Mouse (Mus musculus): Measurements from ENCODE around the gene Cd160.

The Cd160 gene

DNA sequence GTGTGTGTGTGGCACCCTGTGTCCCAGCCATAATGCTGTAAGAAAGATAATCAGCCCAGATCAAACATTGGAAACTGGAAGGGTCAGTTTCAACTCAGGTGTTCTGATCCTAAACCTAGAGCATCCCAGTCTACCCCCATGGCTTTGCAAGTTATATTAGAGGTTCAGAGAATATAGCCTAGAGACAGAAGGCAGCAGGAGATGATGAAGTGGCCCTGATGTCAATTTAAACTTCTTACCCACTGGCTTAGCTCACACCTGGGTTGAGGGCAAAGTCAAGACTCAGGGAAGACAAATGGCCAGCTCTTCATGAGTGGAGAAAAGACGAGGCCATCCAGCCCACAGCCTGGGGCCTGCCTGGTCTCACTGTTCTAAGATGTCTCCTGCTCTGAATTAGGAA lies at the start of gene Cd160, which contains the start of gene Pdzk1:
Gene Cd160, minus strand, starts transcription at position 368 of the 400 bp plus-strand sequence.
Gene Pdzk1, plus strand, starts transcription at position 301 of the 400 bp plus-strand sequence.
- no peak for DNase-seq (ENCODE audit: low spot score in 2 of 2)

DNA sequence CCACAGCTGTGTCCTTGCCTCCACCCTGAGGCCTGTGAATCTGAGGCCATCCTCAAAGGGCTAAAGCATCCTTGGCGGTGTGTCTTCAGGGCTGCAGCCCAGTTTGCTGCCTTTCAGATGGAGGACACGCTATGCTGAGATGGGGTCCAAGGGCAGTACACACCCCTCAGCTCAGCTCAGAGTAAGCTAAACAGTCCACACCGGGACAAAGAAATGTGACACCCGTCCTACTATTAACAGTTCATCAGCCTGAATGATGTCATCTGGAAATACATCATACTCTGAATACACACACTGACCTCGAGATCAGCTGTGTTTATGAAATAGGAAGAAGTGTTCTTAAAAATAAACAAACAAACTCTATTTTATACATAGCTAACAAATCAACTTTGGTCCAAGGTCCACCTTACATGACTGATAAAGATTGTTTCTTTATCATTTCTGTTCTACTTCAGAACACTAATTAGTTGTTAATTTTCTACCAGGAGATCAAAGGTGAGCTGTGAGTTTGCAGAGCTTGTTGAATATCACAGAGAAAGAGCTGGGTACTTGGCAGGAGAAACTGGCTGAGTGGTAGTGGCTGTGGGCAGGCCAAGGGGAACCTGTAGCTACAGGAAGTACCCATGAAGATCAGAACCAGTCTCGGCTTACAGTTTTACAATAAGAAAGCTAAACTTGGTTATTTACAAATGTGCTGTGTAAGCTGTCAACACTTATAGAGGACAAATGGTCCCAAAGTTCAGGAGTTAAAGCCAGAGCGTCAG lies 45.8 kb upstream of the Cd160 start:
- DNase-seq (ENCODE audit: low spot score in 2 of 2), result no peak

DNA sequence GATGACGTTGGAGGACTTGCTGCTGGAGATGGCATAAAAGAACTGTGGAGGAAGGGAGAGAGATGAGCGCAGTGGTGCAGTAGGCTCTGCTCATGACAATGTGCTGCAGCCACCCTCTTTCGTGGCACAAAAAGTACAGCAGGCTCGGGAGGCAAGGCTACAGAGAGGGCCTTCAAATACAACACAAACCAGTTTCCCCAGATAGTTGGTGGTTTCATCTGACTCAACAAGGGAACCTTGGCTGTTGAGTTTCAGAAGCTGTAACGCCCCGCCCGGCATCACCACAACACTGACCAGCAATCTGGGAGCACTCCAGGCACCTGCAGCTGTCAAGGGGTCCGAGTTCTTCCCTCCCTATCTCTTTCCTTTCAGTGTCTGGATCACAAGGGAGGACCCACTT lies 43.4 kb upstream of the Cd160 start:
- DNase-seq (ENCODE audit: low spot score in 2 of 2), result no peak

DNA sequence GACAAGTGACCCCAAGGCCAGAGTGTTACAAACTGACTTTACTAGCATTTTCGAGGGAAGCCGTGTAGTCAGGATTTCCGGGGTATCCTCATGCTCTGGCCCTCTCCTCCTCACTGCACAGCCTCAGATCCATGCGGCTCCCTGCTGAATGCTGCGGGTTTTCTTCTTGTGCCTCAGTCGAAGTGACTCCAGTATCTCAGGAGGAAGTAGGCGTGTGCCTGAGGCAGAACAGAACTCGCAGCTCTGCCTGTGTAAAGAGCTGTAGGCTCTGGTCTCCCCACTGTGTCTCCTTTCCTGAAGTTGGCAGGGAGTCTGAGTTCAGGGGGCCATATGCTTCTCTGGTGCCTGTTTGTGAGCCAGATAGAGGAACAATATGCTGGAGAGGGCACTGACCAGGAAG lies 41.9 kb upstream of the Cd160 start:
- DNase-seq (ENCODE audit: low spot score in 2 of 2), result no peak

DNA sequence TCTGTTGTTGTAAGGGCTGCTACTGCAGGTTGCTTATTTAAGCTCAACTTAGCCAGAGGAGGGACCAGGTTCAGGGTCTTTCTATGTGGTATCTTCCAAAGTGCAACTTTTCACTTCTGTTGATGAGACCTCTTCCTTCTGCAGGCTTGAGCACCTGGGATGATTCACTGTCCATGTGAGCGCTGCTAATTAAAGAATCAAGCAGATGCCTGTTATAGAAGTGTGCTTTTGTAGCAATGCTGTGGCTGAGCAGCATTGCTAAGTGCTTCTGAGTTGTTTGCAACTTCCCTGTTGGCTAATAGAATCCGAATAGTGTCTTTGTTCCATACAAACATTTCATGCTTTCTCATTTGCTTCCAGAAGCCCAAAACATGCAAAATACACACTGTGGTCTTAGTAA lies 41.1 kb upstream of the Cd160 start:
- no peak for DNase-seq (ENCODE audit: low spot score in 2 of 2)

DNA sequence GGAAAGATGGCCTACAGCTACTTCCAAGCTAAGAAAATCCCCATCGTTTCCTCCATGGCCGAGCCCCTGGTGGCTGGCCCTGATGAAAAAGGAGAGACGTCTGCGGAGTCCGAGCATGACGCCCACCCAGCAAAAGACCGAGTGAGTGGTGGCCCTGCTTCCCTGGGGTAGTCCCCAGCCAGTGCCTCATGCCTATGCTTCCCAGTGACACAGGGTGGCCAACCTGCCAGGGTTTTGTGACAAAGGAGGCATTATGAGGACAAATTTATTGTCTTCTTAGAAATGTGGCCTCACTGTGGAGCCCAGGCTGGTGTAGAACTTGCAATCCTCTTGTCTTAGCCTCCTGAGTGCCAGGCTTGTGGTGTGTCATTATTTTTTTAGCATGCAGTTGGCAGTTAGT lies 39.9 kb upstream of the Cd160 start:
- DNase-seq (ENCODE audit: low spot score in 2 of 2), result no peak

DNA sequence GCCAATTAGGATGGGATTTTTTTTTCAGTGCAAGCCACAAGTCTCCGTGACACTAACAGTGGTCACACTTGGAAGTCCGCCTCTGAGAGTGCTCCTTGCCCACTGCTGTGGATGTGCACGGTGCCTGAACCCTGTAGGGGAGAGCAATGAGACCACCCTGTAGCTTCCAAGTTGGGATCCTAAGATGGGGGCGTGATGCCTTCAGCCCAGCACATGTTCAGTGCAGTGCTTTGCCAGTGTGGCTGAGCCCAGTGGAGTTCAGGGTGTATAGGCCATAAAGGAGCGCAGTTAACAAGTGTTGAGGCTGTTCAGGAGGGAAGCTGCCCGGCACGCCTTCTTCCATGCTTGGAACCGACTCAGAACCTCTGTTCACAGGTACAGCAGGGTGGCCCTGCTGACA lies 39.4 kb upstream of the Cd160 start:
- no peak for DNase-seq (ENCODE audit: low spot score in 2 of 2)

DNA sequence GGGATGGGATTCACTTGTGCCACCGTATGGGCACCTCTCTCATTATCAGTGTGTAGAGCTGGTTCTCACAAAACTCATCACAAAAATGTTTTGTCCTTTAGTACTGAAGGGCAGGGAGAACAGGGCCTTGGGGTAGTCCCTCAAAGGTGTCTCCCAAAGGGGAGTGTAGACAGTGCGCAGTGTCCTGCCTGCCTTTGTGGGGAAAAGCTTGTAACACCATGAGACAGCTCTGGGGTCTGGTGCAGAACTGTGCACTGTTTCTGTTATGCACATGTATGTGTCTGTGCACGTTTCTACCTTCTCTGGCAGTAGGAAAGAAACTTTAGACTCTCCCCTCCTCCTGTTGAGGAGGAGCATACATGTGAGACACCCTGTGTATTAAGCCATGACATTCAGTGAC lies 38.7 kb upstream of the Cd160 start:
- no peak for DNase-seq (ENCODE audit: low spot score in 2 of 2)

DNA sequence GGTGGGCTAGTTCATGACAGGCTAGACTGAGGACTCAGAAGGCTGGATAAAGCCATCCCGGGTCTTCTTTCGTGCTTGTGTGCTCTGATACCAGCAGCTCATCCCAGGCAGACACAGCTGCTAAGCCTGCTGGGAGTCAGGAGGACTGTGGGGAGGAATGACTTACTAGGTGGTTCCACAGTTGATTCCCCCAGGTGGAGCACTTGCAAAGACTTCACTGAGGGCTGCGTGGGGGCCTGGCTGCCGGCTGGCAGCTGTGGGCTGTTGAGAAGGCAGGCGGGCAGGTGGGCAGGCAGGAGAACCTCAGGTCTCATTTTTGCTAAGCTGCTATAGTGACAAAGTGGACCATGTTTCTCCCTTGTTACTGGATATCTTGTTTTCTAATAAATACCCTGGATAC lies 31.3 kb upstream of the Cd160 start:
- DNase-seq (ENCODE audit: low spot score in 2 of 2), result no peak

DNA sequence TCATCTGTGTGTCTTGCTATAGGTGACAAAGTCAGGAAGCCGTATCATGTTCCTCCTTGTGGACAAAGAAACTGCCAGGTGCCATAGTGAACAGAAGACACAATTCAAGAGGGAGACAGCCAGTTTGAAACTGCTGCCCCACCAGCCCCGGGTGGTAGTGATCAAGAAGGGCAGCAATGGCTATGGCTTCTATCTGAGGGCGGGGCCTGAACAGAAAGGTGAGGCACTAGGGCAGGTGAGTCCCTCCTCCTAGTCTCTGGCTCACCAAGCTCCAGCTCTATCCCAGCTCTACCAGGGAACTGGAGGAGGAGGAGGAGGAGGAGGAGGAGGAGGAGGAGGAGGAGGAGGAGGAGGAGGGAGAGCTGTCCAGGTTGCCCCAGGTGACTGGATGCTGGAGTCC lies 26.7 kb upstream of the Cd160 start:
- DNase-seq (ENCODE audit: low spot score in 2 of 2), result no peak

DNA sequence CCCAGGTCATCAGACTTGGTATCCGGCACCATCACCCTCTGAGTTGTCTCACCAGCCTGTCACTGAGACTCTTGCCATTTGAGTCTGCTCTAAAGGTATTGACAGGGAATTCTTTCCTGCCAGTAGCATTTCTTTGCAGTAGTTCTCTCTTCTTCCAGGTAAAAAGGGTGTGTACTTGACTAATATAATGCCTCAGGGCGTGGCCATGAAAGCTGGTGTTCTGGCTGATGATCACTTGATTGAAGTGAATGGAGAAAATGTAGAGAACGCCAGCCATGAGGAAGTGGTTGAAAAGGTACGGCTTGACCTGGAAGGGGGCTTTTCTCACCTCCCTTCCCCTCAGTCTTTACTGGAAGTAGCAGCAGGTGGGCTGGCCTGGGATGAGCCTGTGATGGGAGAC lies 25.2 kb upstream of the Cd160 start:
- DNase-seq (ENCODE audit: low spot score in 2 of 2), result no peak

DNA sequence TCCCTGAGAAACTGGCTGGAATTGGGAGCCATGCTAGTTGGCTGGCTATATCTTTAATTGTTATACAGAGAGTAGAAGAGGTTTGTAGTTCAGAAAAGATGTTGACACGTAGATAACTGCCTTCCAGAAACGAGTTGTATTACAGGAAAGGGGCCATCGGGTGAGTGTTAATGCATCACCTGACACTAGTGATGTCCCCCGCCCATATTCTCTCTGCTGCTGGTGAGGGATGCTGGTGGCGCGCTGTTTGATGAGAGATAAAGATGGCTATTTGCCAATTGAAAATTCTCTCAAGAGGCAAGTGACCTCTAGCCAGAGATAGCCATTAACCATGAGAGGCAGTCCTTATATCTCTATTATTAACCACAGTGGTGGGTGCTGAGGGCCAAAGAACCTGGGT lies 23.4 kb upstream of the Cd160 start:
- no peak for DNase-seq (ENCODE audit: low spot score in 2 of 2)

DNA sequence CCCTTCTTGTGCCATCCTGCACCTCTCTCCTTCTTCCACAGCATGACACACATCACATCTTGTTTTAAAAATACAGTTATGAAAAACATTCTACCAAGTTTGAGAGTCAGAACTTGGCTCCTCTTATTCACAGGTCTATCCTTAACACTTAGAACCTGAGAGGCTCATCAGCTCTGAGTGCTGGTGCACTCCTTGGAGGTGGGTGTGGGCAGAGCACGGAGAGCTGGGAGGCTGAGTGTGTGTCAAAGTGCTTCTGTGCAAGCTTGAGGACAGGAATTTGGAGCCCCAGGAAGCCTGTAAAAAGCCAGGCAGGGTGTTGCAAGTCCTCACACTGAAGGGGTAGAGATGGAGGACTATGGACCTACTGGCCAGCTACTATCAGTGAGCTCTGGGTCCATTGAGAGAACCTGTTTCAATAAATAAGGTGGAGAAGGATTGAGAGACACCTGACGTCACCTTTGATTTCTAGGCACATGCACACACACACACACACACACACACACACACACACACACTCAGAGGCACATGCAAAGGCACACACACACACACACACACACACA lies 20.1 kb upstream of the Cd160 start:
- DNase-seq (ENCODE audit: low spot score in 2 of 2), result no peak

DNA sequence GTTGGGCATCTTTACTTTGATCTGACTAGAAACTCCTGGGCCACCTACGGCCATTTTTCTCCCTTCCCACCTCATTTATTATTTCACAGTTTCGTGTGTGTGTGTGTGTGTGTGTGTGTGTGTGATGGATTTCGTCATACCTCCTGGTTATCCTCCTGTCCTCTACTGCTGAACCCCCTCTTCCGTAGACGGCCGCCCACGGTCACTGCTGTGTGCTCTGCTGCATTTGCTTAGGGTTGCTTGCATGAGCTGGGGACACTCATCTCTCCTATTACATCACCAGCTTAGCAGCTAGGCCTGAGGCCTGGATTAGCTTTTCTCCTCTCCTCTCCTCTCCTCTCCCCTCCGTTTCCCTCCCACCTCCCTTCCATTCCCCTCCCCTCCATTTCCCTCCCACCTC lies 19.3 kb upstream of the Cd160 start:
- DNase-seq (ENCODE audit: low spot score in 2 of 2), result no peak

DNA sequence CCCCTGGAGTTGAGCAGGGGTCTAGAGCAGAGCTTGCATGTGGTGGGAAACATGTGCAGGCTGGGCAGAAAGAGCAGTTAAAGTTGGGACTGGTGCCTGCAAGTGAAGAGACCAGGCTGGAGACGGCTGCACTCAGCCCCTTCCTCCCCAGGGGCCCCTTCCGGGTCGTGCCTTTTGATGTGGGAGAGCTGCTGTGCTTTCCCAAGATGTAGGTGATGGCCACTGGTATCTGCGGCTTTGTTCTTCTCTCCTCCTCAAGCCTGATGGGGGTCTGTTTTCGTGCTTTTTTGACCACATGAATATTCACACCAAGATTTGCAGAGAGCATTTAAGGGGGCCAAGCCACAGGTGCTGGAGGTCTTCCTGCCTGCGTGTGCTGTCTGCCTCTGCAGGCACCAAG lies 18.5 kb upstream of the Cd160 start:
- peak in 1 of 2 experiments; percentile 11 for DNase-seq (ENCODE audit: low spot score in 2 of 2)

DNA sequence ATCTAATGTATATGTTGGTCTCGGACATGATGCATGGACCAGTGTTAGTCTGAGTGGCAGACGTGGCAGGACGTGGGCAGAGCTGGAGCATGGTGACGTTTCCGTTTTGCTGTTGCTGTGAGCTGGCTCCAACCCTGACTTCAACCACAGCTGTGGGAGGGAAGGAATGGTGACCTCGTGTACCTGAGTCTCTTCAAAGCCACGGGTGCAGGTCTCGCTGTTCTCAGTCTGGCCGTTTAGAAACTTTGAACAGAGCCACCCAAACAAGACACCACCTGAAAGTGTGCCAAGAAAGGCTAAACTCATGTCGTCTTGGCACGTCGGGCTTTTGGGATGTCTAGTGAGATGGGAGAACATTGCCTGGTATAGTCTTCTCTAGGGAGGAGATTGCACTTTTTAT lies 17.8 kb upstream of the Cd160 start:
- peak in 1 of 2 experiments; percentile 10 for DNase-seq (ENCODE audit: low spot score in 2 of 2)

DNA sequence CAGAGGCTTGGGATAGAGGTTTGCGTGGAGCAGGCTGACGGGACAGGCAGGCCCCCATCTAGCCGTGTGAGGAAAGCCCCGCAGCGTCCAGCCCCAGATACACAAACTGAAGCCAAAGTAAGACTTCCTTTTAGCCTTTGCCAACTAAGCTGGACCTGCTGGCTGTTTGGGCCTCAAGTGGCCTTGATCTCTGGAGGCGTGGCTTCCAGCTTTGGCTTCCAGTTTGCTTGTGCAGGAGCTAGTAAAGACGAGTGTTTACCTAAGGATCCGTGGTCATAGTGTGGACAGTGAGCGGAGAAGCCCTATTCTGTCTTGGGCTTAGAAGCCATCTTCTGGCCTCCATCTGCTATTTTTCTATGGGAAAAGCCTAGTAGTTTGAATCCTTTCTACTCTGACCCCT lies 16.7 kb upstream of the Cd160 start:
- no peak for DNase-seq (ENCODE audit: low spot score in 2 of 2)

DNA sequence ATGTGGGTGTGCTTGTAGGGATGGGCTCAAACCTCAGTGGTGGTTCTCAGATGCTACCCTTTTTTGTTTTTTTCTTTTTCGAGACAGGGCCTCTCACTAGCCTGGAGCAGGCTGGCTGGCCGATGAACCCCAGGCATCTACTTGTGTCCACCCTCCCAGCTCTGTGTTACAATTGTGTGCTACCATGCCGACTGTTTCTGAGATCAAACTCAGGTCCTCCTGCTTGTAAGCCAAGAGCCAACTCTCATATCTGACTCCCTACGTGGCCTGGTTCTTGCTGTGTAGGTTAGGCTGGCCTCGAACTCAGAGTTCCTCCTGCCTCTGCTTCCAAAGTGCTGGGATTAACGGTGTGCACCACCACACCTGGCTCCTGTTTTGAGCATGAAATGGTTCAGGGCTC lies 16.0 kb upstream of the Cd160 start:
- DNase-seq (ENCODE audit: low spot score in 2 of 2), result no peak

DNA sequence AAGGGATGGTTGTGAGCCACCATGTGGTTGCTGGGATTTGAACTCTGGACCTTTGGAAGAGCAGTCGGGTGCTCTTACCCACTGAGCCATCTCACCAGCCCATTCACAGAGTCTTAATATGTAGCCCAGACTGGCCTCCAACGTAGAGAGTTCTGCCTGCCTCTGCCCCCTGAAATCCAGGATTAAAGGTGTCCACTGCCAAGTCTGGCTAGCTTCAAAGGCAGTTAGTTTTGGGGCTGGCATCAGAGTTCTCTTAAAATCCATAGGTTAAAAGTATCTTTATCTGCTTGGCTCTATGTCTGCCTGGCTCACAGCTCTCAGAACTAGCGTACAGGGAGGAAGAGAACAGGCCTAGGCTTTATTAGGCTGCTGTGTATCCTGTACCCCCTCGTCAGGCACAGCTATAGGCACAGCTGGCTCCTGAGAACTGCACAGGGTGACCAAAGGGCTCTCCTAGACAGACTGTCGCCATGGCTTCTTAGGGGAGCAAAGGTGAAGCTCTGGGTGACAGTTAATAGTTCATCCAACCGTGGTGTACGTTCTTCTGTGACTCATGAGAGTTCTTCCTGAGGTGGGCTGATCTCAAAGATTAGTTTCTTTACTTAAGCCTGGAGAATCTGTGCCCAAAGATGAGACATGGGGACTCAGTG lies 10.0 kb upstream of the Cd160 start:
- peak in 1 of 2 experiments; percentile 6 for DNase-seq (ENCODE audit: low spot score in 2 of 2)

DNA sequence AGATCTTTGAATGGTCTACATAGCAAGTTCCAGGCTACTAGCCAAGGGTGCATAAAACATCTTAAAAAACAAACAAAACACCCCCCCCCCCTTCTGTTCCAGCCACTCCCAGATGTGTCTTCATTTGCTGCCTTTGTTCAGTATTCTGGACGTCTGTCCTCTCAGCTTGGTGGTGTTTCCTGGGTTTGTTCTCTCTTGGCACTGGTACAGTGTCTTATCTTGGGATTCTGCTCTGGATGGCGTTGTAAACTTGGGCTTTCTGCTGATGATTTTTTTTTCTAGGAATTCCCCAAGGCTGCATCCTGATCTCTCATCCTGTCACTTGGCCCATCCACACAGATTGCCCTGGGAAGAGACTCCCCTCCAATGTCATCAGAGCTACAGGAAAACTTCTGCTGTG lies 7.3 kb upstream of the Cd160 start:
- no peak for DNase-seq (ENCODE audit: low spot score in 2 of 2)

DNA sequence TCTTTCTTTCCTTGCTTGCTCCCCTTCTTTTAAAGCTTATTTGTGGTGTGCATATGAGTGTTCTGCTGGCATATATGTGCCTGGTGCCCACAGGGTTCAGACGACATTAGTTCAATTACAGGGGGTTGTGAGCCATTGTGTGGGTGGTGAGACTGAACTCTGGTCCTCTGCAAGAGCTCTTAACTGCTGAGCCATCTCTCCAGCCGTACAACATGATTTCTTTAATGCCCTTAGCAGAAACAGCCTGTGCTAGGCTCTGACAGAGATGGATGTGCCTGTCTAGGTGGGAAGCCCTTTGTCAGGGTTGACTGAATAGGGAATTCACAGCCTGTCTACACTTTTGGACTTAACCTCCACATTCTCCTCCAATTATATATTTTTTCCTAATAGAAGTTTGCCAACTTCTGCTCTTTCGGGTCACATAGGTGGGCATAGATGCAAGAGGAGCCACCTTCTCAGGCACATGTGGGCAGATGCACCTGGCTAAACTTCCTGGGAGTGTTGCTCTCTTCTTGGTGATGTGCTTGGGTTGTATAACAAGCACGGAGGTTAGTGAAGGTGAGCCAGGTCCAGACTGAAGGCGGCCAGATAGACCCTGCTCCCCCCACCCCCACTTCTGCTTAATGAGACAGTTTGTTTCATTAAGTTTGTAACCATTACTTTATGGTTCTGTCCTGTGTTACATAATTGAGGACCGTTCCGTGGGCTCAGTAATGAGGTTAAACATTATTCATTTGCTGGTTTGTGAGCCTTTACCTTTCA lies 5.6 kb upstream of the Cd160 start:
- DNase-seq (ENCODE audit: low spot score in 2 of 2), result no peak

DNA sequence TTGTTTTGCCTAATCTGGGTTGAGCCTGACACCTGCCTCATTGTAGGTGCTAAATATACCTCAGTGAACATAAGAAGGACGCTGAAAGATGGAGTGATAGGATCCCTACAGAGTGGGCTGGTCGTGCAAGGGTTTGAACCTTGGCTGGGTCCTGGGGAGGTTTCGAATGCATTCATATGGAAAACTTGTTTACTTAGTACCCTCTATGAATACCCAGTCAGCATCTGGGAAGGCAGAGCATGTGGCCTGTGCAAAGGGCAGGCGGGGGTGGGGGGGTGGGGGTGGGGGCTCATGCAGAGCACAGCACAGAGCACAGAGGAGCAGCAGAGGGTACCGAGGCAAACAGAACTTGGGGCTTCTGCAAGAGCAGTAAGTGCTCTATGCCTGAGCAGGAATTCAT lies 3.8 kb upstream of the Cd160 start:
- no peak for DNase-seq (ENCODE audit: low spot score in 2 of 2)

DNA sequence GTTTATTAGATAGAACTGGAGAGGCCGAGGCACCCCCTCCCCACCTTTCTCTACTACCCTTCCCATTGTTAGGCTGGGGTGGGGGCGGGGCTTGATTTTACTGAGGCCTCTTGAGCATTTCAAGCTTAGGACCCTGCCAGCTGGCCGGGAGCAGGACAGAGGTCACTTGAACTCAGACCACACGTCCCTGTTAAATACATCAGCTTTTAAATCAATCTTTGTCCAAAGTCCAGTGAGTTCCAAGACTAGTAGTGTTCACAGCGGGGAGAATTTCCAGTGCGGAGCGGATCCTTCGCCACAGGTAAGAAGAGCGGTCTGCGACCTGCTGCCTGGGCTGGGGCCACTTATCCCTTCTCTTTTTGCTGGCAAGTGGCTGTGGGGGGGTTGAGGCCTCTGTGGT lies 705 bp upstream of the Cd160 start:
- no peak for DNase-seq (ENCODE audit: low spot score in 2 of 2)
